Mouse (Mus musculus) hindbrain, embryonic 13.5 days (tissue): Measurements from ENCODE around the gene Teddm1a. TPM values are rescaled to one million over a fixed set of nuclear protein-coding genes. Genes with fewer than 3 reads are reported as not detected.

Experiments
- ATAC-seq: fragments of 200-750 bp; cut with Nextera tagmentation; 2 replicates; pipeline ENCODE4 v1.8.0; 2017; ENCODE audit warnings: moderate TSS enrichment; ENCODE audit not compliant: low FRiP score
- H3K27ac ChIP-seq: fragments of 300-500 bp; sonication (generic); 2 replicates; pipeline ENCODE4 v1.5.1; 2015; ENCODE audit warnings: inconsistent platforms, mild to moderate bottlenecking, moderate library complexity
- H3K27me3 ChIP-seq: fragments of 300-500 bp; sonication (generic); 2 replicates; pipeline ENCODE4 v1.6.1; 2015; ENCODE audit warnings: mild to moderate bottlenecking, inconsistent platforms
- H3K36me3 ChIP-seq: fragments of 300-500 bp; sonication (generic); 2 replicates; pipeline ENCODE4 v1.6.1; 2015; ENCODE audit warnings: mild to moderate bottlenecking, inconsistent platforms
- H3K4me1 ChIP-seq: fragments of 300-500 bp; sonication (generic); replicated peaks from 2 replicates; pipeline ENCODE4 v1.6.1; 2015; ENCODE audit warnings: inconsistent platforms
- H3K4me2 ChIP-seq: fragments of 300-500 bp; sonication (generic); 2 replicates; pipeline ENCODE4 v1.6.1; 2015; ENCODE audit warnings: inconsistent platforms, mild to moderate bottlenecking, moderate library complexity
- H3K4me3 ChIP-seq: fragments of 300-500 bp; sonication (generic); 2 replicates; pipeline ENCODE4 v1.5.1; 2015; ENCODE audit warnings: mild to moderate bottlenecking, inconsistent platforms
- H3K9ac ChIP-seq: fragments of 300-500 bp; sonication (generic); 2 replicates; pipeline ENCODE4 v1.6.1; 2015; ENCODE audit warnings: mild to moderate bottlenecking, inconsistent platforms
- H3K9me3 ChIP-seq: fragments of 300-500 bp; sonication (generic); 2 replicates; pipeline ENCODE4 v1.6.1; 2016; ENCODE audit warnings: inconsistent platforms
- WGBS: fragments of 180-500 bp; shearing (Covaris S2); methylation state at CpG from one replicate; pipeline ENCODE4 v1.1.7; 2015; 5-methylcytosine and 5-hydroxymethylcytosine counted together
- polyA plus RNA-seq: library from polyadenylated mRNA; unstranded; fragments of >200 nt; fragmentation: Nextera tagmentation; extraction: Ambion mirVana; gene quantifications from 2 replicates; pipeline ENCODE4 v1.2.1, GENCODE M21; 2015

Teddm1a gene
- polyA plus RNA-seq, 1 experiment from 2014 or later: not detected

- peaks cover 12% of the 10 kb centered on the region; the same call in 1 of the 2 replicates for H3K27me3 ChIP-seq
- no peak overlapping the region for H3K4me2 ChIP-seq
- no peaks in the 10 kb centered on the region for H3K9me3 ChIP-seq
- ATAC-seq: no peak
- H3K27ac ChIP-seq: no peak overlapping the region
- H3K9ac ChIP-seq: no peak overlapping the region
- no peak overlapping the region for H3K4me3 ChIP-seq
- 68% methylated on average over 8 of the region's 8 CpGs for WGBS
- H3K36me3 ChIP-seq: no peaks in the 10 kb centered on the region
- H3K4me1 ChIP-seq: peaks cover 10% of the 10 kb centered on the region
These were observed 2.8 kb downstream of the Teddm1a start for GRCm38 (mm10) chr1:153894201-153894893.

- H3K36me3 ChIP-seq: no peaks in the 10 kb centered on the region
- no peak overlapping the region for H3K9ac ChIP-seq
- peaks cover 10% of the 10 kb centered on the region for H3K4me1 ChIP-seq
- 36% methylated on average over 5 of the region's 5 CpGs for WGBS
- no peak for ATAC-seq
- no peak overlapping the region for H3K27ac ChIP-seq
- no peak overlapping the region for H3K4me2 ChIP-seq
- peaks cover 12% of the 10 kb centered on the region; the same call in 1 of the 2 replicates for H3K27me3 ChIP-seq
- H3K9me3 ChIP-seq: no peaks in the 10 kb centered on the region
- H3K4me3 ChIP-seq: no peak overlapping the region
These were observed 3.4 kb downstream of the Teddm1a start for GRCm38 (mm10) chr1:153894979-153895378.

- no peak overlapping the region for H3K4me2 ChIP-seq
- no peak overlapping the region for H3K27ac ChIP-seq
- H3K4me1 ChIP-seq: peaks cover 24% of the 10 kb centered on the region
- no peak overlapping the region for H3K9ac ChIP-seq
- WGBS: 84% methylated on average over 8 of the region's 8 CpGs
- no peaks in the 10 kb centered on the region for H3K9me3 ChIP-seq
- H3K4me3 ChIP-seq: no peak overlapping the region
- ATAC-seq: no peak
- no peaks in the 10 kb centered on the region for H3K36me3 ChIP-seq
- H3K27me3 ChIP-seq: peaks cover 10% of the 10 kb centered on the region; the same call in 1 of the 2 replicates
These were observed 5.7 kb downstream of the Teddm1a start for GRCm38 (mm10) chr1:153897196-153897595.

- no peaks in the 10 kb centered on the region for H3K9me3 ChIP-seq
- peak; percentile 68 for ATAC-seq
- H3K9ac ChIP-seq: peak overlapping the region; percentile 96
- peaks cover 15% of the 10 kb centered on the region for H3K36me3 ChIP-seq
- peaks cover 40% of the 10 kb centered on the region for H3K4me1 ChIP-seq
- peak overlapping the region; percentile 93 for H3K4me3 ChIP-seq
- H3K27ac ChIP-seq: peak overlapping the region; percentile 98
- H3K4me2 ChIP-seq: peak overlapping the region; percentile 83
- 0 out of 2 replicates have a peak, but pooled peaks cover 6% of the 10 kb centered on the region for H3K27me3 ChIP-seq
- 17% methylated on average over 22 of the region's 22 CpGs for WGBS
These were observed 7.6 kb downstream of the Teddm1a start for GRCm38 (mm10) chr1:153898989-153899730.

- Histone ChIP-seq H3K27ac (peak within 1 kb of the TSS; percentile 98), H3K9ac (peak within 1 kb of the TSS; percentile 96), H3K4me2 (peak within 1 kb of the TSS; percentile 83), H3K4me3 (peak within 1 kb of the TSS; percentile 93), H3K9me3 (no peaks in the 10 kb centered on the region), H3K4me1 (peaks cover 40% of the 10 kb centered on the region), H3K27me3 (0 out of 2 replicates have a peak, but pooled peaks cover 4% of the 10 kb centered on the region), H3K36me3 (peaks cover 22% of the 10 kb centered on the region)
- ATAC-seq: peak; percentile 96
- under 1% methylated on average over 51 of the region's 51 CpGs for WGBS
These were observed 8.3 kb downstream of the Teddm1a start, which contains the start of the genes Glul and Teddm2 for GRCm38 (mm10) chr1:153899731-153900380. TSS of gene Glul (plus strand) at chr1:153899944. TSS of gene Teddm2 (minus strand) at chr1:153900228.

- WGBS: under 1% methylated on average over 36 of the region's 36 CpGs
These were observed 8.8 kb downstream of the Teddm1a start for GRCm38 (mm10) chr1:153900381-153900780.

GRCm38 (mm10) chr1:153900860-153901730, 9.6 kb downstream of the Teddm1a start:
- peak overlapping the region; percentile 98 for H3K27ac ChIP-seq
- H3K4me2 ChIP-seq: peak overlapping the region; percentile 83
- H3K9ac ChIP-seq: peak overlapping the region; percentile 96
- no peaks in the 10 kb centered on the region for H3K9me3 ChIP-seq
- H3K4me3 ChIP-seq: peak overlapping the region; percentile 93
- peaks cover 34% of the 10 kb centered on the region for H3K36me3 ChIP-seq
- no peak for ATAC-seq
- 0 out of 2 replicates have a peak, but pooled peaks cover 2% of the 10 kb centered on the region for H3K27me3 ChIP-seq
- peaks cover 40% of the 10 kb centered on the region for H3K4me1 ChIP-seq
- WGBS: 3% methylated on average over 25 of the region's 25 CpGs

More at GRCm38 (mm10) chr1:153900381-153900780, 8.8 kb downstream of the Teddm1a start:
- peaks cover 27% of the 10 kb centered on the region for H3K36me3 ChIP-seq
- peaks cover 40% of the 10 kb centered on the region for H3K4me1 ChIP-seq
- peak; percentile 51; the same call in 1 of the 2 replicates for ATAC-seq
- peak overlapping the region; percentile 98 for H3K27ac ChIP-seq
- peak overlapping the region; percentile 93 for H3K4me3 ChIP-seq
- peak overlapping the region; percentile 83 for H3K4me2 ChIP-seq
- H3K9ac ChIP-seq: peak overlapping the region; percentile 96
- 0 out of 2 replicates have a peak, but pooled peaks cover 4% of the 10 kb centered on the region for H3K27me3 ChIP-seq
- no peaks in the 10 kb centered on the region for H3K9me3 ChIP-seq

- peak overlapping the region; percentile 43 for H3K9ac ChIP-seq
- H3K4me1 ChIP-seq: peaks cover 40% of the 10 kb centered on the region
- H3K9me3 ChIP-seq: no peaks in the 10 kb centered on the region
- no peaks in the 10 kb centered on the region for H3K27me3 ChIP-seq
- WGBS: 38% methylated on average over 13 of the region's 13 CpGs
- H3K36me3 ChIP-seq: peaks cover 53% of the 10 kb centered on the region
- peak overlapping the region; percentile 83 for H3K4me2 ChIP-seq
- peak overlapping the region; percentile 93 for H3K4me3 ChIP-seq
- ATAC-seq: no peak
- H3K27ac ChIP-seq: 0 out of 2 replicates have a peak overlapping the region, but pooled peaks have one; percentile 8
These were observed 11.5 kb downstream of the Teddm1a start for GRCm38 (mm10) chr1:153903006-153903405.

- WGBS: 97% methylated on average over 14 of the region's 14 CpGs
- peaks cover 30% of the 10 kb centered on the region for H3K4me1 ChIP-seq
- H3K4me3 ChIP-seq: no peak overlapping the region
- H3K9me3 ChIP-seq: no peaks in the 10 kb centered on the region
- peaks cover 65% of the 10 kb centered on the region for H3K36me3 ChIP-seq
- no peak overlapping the region for H3K4me2 ChIP-seq
- H3K9ac ChIP-seq: no peak overlapping the region
- no peak for ATAC-seq
- H3K27me3 ChIP-seq: no peaks in the 10 kb centered on the region
- no peak overlapping the region for H3K27ac ChIP-seq
These were observed 12.7 kb downstream of the Teddm1a start for GRCm38 (mm10) chr1:153904236-153904635.

- Histone ChIP-seq H3K4me3 (no peak overlapping the region), H3K36me3 (peaks cover 80% of the 10 kb centered on the region), H3K4me2 (no peak overlapping the region), H3K9ac (no peak overlapping the region), H3K4me1 (peaks cover 29% of the 10 kb centered on the region), H3K27me3 (no peaks in the 10 kb centered on the region), H3K9me3 (no peaks in the 10 kb centered on the region), H3K27ac (no peak overlapping the region)
- no peak for ATAC-seq
- WGBS: 94% methylated on average over 3 of the region's 3 CpGs
These were observed 14.3 kb downstream of the Teddm1a start for GRCm38 (mm10) chr1:153905884-153906283.

- Histone ChIP-seq H3K4me2 (no peak overlapping the region), H3K9me3 (no peaks in the 10 kb centered on the region), H3K27me3 (no peaks in the 10 kb centered on the region), H3K36me3 (peaks cover 84% of the 10 kb centered on the region), H3K27ac (no peak overlapping the region), H3K9ac (no peak overlapping the region), H3K4me1 (peaks cover 6% of the 10 kb centered on the region), H3K4me3 (no peak overlapping the region)
- 74% methylated on average over 6 of the region's 6 CpGs for WGBS
- ATAC-seq: no peak
These were observed 16.7 kb downstream of the Teddm1a start for GRCm38 (mm10) chr1:153908208-153908607.
